Mouse (Mus musculus): ENCODE measurements at regions not wholly inside any gene's neighbourhood (a gene's known extent, or its start where the extent isn't known, plus 50 kb on each side); places are given as distances from the start of the nearest gene placed in this dataset.
"Not testable (repeated sequence)": the region's sequence is repeated elsewhere in the genome, so short reads cannot be mapped to it uniquely, and the experiment has no call there.

- no peak for DNase-seq (ENCODE audit: low read depth, low spot score)
Measured at GRCm38 (mm10) chr6:60657117-60657911, 172.3 kb downstream of the Snca start.

DNA sequence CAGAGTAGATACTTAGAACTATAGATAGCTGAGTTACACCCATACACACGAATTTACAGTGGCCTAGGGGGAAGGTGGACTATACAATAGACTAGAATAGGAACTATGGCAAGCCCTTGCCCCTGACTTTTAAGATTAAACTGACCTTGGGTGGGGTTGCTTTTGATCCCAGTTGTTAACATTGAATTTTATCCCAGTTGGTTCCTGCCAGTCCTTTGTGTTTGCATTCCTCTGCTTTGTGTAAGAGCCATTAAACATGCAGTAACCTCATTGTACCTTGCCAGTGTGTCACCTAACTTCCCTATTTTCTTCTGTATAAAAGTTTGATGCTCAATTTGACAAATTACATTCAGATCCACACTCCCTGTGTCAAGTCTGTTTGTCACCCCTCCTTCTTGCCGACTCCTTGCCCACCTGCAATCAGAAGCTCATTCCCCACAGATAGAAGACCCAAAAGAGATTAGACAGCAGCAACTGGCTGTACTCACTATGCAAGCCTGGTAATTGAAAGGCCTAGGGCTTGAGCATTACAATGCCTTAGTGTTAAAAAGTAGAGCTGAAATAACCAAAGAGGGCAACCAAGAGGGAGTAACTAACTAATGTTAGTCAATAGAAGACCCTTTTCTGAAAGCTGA, 182.6 kb downstream of the Snca start:
- not testable (repeated sequence) for DNase-seq (ENCODE audit: low read depth, low spot score)

GRCm38 (mm10) chr6:60642251-60642650, 187.4 kb downstream of the Snca start:
- DNase-seq (ENCODE audit: low read depth, low spot score) = no peak

DNA sequence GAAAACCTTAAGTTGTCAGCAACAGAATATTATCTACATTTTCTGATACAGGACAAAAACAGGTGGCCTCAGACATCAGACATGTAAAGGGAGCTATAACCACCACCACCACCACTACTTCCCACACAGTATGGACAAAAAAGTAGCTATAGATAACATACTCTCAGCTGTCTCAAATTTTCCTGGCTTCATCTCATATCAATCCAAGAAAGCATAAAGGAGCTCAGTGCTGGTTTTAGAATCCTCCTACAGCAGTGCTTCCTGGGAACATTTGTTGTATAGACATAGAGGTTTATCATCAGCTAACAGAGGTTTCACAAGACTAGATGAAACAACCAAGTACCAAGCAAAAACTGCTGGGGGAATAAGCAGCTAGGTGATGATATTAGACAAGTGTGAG, 213.3 kb downstream of the Snca start:
- DNase-seq (ENCODE audit: low read depth, low spot score) = no peak

DNA sequence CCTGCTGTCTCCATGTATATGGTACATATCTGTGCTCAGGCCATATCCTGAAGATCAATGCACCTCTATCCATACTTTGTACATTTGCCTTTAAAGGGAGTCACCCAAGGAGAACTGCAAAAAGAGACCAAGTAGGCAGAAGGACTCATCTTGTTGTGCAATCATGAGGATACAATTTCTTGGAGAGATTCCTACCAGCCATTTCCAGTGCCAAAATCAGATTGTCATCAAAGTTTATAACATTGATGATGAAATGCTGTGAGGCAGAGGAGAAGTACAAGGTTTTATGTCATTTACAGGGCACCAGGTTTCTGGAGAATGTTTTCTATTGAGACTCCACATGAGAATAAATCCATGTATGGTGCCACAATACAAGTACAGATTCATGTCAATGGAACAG, 229.5 kb downstream of the Snca start:
- no peak for DNase-seq (ENCODE audit: low read depth, low spot score)

GRCm38 (mm10) chr6:60564261-60564660, 265.4 kb downstream of the Snca start:
- no peak for DNase-seq (ENCODE audit: low read depth, low spot score)

DNA sequence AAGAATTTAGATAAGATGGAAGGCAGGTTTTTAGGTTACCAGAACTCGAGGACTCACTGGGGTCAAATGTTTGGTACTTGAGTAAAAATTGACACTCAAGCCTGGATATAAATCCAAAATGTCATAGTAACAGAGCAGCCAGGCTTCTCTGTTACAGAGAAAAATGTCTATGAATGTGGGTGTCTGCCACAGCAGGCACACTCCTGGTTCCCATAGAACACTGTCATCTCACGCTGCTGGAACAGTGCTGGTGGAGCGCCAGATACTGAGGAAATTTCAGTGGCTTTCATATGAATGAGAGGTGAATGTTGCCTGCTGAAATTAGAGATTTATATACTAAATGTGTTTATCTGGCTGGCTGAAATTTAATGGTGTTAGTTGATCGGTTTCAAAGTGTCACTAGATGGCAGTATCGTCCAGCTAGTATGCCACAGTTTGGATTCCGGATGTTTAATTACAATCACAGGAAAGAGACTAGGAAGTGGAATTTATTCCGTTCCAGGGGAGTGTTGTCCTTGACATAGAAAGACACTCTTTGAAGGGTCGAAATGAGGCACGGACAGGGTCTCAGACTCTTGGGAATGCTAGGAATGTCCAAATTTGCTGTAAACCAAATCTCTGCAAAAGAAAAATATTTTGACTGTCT, 273.9 kb downstream of the Snca start:
- peak; percentile 38 for DNase-seq (ENCODE audit: low read depth, low spot score)

Measured in retina, postnatal 7 days (tissue).